ENCODE assay signal across 21 mouse cellular contexts in the genomic region with DNA sequence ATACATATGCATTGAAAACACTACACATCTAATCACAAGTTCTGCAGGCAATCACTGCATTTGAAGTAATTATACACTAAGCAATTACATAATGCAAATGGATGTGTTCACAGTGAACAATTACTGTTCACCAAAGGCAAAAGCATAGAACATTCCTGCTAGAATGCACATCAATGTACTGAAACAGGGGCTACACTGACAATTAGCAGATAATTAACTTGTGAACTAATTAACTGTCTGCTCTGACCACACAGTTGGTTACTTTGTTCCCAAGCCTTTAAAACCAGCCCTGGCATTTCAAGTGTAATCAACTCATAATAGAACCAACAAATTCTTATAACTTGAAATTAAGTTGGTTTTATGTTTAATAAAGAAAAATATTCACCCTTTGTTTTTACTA. TPM values are rescaled to one million over a fixed set of nuclear protein-coding genes. Genes with fewer than 3 reads are reported as not detected.
DNase-seq lines count a peak whose midpoint lies in the region; ATAC-seq and TF ChIP-seq lines count a peak whose summit lies in the region.
"Had no signal": no experiment of that assay in that cellular context is flagged by ENCODE, and none has a peak within 500 bp of the region (broad histone marks: within the 10 kb centered on the region; RNA-seq: fewer than 3 reads in every experiment).

No protein-coding gene starts in this region.

- peak; percentile 80 for DNase-seq in retina, postnatal 1 day
- DNase-seq in retina, embryonic 14.5 days (ENCODE audit: low spot score), result no peak
- peak; percentile 57 for DNase-seq in Muller cell, postnatal 12 days (ENCODE audit: inconsistent ontology term)
- peak; percentile 5 for DNase-seq in brain, embryonic 14.5 days (ENCODE audit: low read depth)
- DNase-seq in urinary bladder, adult 2 months (ENCODE audit: low spot score), result no peak
- DNase-seq: adrenal gland, adult 2 months; adrenal gland, adult 8-10 months; adrenal gland, postnatal 10 days; adrenal gland, postnatal 14 days; adrenal gland, postnatal 25 days; adrenal gland, postnatal 36 days; B cell, adult 2 months; cerebellum, adult 11 months; cerebellum, adult 11-12 months; cerebellum, adult 18-20 months; cerebellum, adult 2 months; cerebellum, adult 8-10 months had no signal

- ATAC-seq in inflammation-experienced regulatory T-cells, adult 6 months, result no peak
- ATAC-seq: activated CD4-positive, CD25-positive, alpha-beta regulatory T cell, adult 4 months; CD4-positive, CD25-positive, alpha-beta regulatory T cell, adult 4 months; Patski had no signal

- TF ChIP-seq CTCF in brain, embryonic 14.5 days (IDR thresholded peaks at IDR 0.05; ENCODE audit: borderline replicate concordance, extremely low read depth, insufficient read depth, insufficient read length), result no peak

- no peak for TF ChIP-seq POLR2A in brain, embryonic 14.5 days (IDR thresholded peaks at IDR 0.05; ENCODE audit: borderline replicate concordance, extremely low read depth, insufficient read depth, insufficient read length, poor library complexity, severe bottlenecking)

RNA-seq across cellular contexts. Expression of gene U2surp, which starts 22.9 kb away (rescaled TPM):
- 28.0 and 35.1 TPM in 2 replicates for polyA plus RNA-seq in brain, embryonic 14.5 days (2012; rRNA removed)
- polyA plus RNA-seq in urinary bladder, adult 2 months (2012; rRNA removed), result 19.4 and 22.9 TPM in 2 replicates
- 100 to 1,000 TPM; 196 to 252 (median 205) TPM for polyA plus RNA-seq in inflammation-experienced regulatory T-cells, adult 6 months (2017; shearing (Covaris generic))

Comparison
In these comparisons a context has a peak if more than half of its experiments do, and no peak if none do; other contexts are left out.
1. DNase-seq: peak in retina, postnatal 1 day (single experiment), Muller cell, postnatal 12 days (single experiment) and brain, embryonic 14.5 days (single experiment); none in retina, embryonic 14.5 days (single experiment) and urinary bladder, adult 2 months (single experiment).